Mouse (Mus musculus) heart, embryonic 16.5 days (tissue): ENCODE data around the gene Adcy2. TPM values are rescaled to one million over a fixed set of nuclear protein-coding genes. Genes with fewer than 3 reads are reported as not detected.

Experiments used
- ATAC-seq: fragments of 200-750 bp; cut with Nextera tagmentation; replicated peaks from 2 replicates; pipeline ENCODE4 v1.8.0; 2017; ENCODE audit warnings: moderate number of reproducible peaks; ENCODE audit not compliant: insufficient read depth, low FRiP score; ENCODE audit errors: extremely low read depth
- H3K27ac ChIP-seq: fragments of 300-500 bp; sonication (generic); 2 replicates; pipeline ENCODE4 v1.5.1; 2014; ENCODE audit warnings: mild to moderate bottlenecking, low read length, control low read depth, moderate library complexity
- H3K27me3 ChIP-seq: fragments of 300-500 bp; sonication (generic); 2 replicates; pipeline ENCODE4 v1.6.1; 2014; ENCODE audit warnings: low read length, mixed read lengths; ENCODE audit not compliant: control insufficient read depth, insufficient read depth
- H3K36me3 ChIP-seq: fragments of 300-500 bp; sonication (generic); 2 replicates; pipeline ENCODE4 v1.6.1; 2014; ENCODE audit not compliant: control insufficient read depth, insufficient read depth
- H3K4me1 ChIP-seq: fragments of 300-500 bp; sonication (generic); 2 replicates; pipeline ENCODE4 v1.6.1; 2014; ENCODE audit warnings: low read length, mixed read lengths; ENCODE audit not compliant: control insufficient read depth, insufficient read depth
- H3K4me2 ChIP-seq: fragments of 300-500 bp; sonication (generic); 2 replicates; pipeline ENCODE4 v1.6.1; 2014; ENCODE audit warnings: low read depth, mild to moderate bottlenecking, control low read depth, low read length
- H3K4me3 ChIP-seq: fragments of 300-500 bp; sonication (generic); 2 replicates; pipeline ENCODE4 v1.5.1; 2014; ENCODE audit warnings: mild to moderate bottlenecking, control low read depth, low read length
- H3K9ac ChIP-seq: fragments of 300-500 bp; sonication (generic); 2 replicates; pipeline ENCODE4 v1.6.1; 2014; ENCODE audit warnings: low read length, control low read depth
- H3K9me3 ChIP-seq: fragments of 300-500 bp; sonication (generic); replicated peaks from 2 replicates; pipeline ENCODE4 v1.6.1; 2016; ENCODE audit warnings: low read length; ENCODE audit not compliant: control insufficient read depth
- WGBS: fragments of 180-500 bp; shearing (Covaris S2); extraction: QIAGEN DNeasy Blood & Tissue Kit; methylation state at CpG from one replicate; pipeline ENCODE4 v1.1.7; 2014; 5-methylcytosine and 5-hydroxymethylcytosine counted together
- polyA plus RNA-seq: library from polyadenylated mRNA; unstranded; fragments of >200 nt; fragmentation: Nextera tagmentation; extraction: Ambion mirVana; gene quantifications from 2 replicates; pipeline ENCODE4 v1.2.1, GENCODE M21; 2015

Adcy2 gene
- polyA plus RNA-seq, 1 experiment from 2014 or later, result 0.58 TPM

- Histone ChIP-seq H3K4me3 (no peak overlapping the region), H3K4me1 (no peaks in the 10 kb centered on the region), H3K36me3 (no peaks in the 10 kb centered on the region), H3K27ac (no peak overlapping the region), H3K27me3 (no peaks in the 10 kb centered on the region), H3K4me2 (no peak overlapping the region), H3K9ac (no peak overlapping the region), H3K9me3 (no peaks in the 10 kb centered on the region)
- no peak for ATAC-seq
- 80% methylated on average over 3 of the region's 3 CpGs for WGBS
These were observed 230.8 kb downstream of the Adcy2 start for GRCm38 (mm10) chr13:68768588-68768987.

GRCm38 (mm10) chr13:68765896-68766578 is 233.3 kb downstream of the Adcy2 start:
- no peak overlapping the region for H3K4me3 ChIP-seq
- no peaks in the 10 kb centered on the region for H3K36me3 ChIP-seq
- H3K9me3 ChIP-seq, result no peaks in the 10 kb centered on the region; the same call in 1 of the 2 replicates
- H3K4me2 ChIP-seq, result no peak overlapping the region
- no peaks in the 10 kb centered on the region for H3K4me1 ChIP-seq
- H3K27me3 ChIP-seq, result no peaks in the 10 kb centered on the region
- WGBS, result 77% methylated on average over 8 of the region's 8 CpGs
- H3K27ac ChIP-seq, result no peak overlapping the region
- no peak for ATAC-seq
- no peak overlapping the region for H3K9ac ChIP-seq

GRCm38 (mm10) chr13:68764614-68765013 is 234.7 kb downstream of the Adcy2 start:
- no peak overlapping the region for H3K4me3 ChIP-seq
- H3K27ac ChIP-seq, result no peak overlapping the region
- H3K9me3 ChIP-seq, result no peaks in the 10 kb centered on the region; the same call in 1 of the 2 replicates
- H3K9ac ChIP-seq, result no peak overlapping the region
- H3K4me2 ChIP-seq, result no peak overlapping the region
- no peaks in the 10 kb centered on the region for H3K4me1 ChIP-seq
- ATAC-seq, result no peak
- no peaks in the 10 kb centered on the region for H3K27me3 ChIP-seq
- 72% methylated on average over 3 of the region's 3 CpGs for WGBS
- no peaks in the 10 kb centered on the region for H3K36me3 ChIP-seq

- ATAC-seq, result no peak
- Histone ChIP-seq H3K27me3 (no peaks in the 10 kb centered on the region), H3K4me3 (no peak overlapping the region), H3K27ac (no peak overlapping the region), H3K4me2 (no peak overlapping the region), H3K4me1 (no peaks in the 10 kb centered on the region), H3K9ac (no peak overlapping the region), H3K9me3 (no peaks in the 10 kb centered on the region), H3K36me3 (no peaks in the 10 kb centered on the region)
- 50% methylated on average over 9 of the region's 9 CpGs for WGBS
These were observed 249.5 kb downstream of the Adcy2 start for GRCm38 (mm10) chr13:68749801-68750200.

GRCm38 (mm10) chr13:68749370-68749769 is 250.0 kb downstream of the Adcy2 start:
- no peaks in the 10 kb centered on the region for H3K36me3 ChIP-seq
- no peaks in the 10 kb centered on the region for H3K27me3 ChIP-seq
- no peak for ATAC-seq
- no peak overlapping the region for H3K4me3 ChIP-seq
- H3K9me3 ChIP-seq, result no peaks in the 10 kb centered on the region
- H3K4me1 ChIP-seq, result no peaks in the 10 kb centered on the region
- H3K4me2 ChIP-seq, result no peak overlapping the region
- 67% methylated on average over 2 of the region's 2 CpGs for WGBS
- no peak overlapping the region for H3K9ac ChIP-seq
- no peak overlapping the region for H3K27ac ChIP-seq

GRCm38 (mm10) chr13:68745426-68745825 is 253.9 kb downstream of the Adcy2 start:
- no peak overlapping the region for H3K27ac ChIP-seq
- no peaks in the 10 kb centered on the region for H3K27me3 ChIP-seq
- no peak overlapping the region for H3K4me2 ChIP-seq
- no peaks in the 10 kb centered on the region for H3K36me3 ChIP-seq
- no peak overlapping the region for H3K9ac ChIP-seq
- H3K4me3 ChIP-seq, result no peak overlapping the region
- no peaks in the 10 kb centered on the region for H3K4me1 ChIP-seq
- 82% methylated on average over 5 of the region's 5 CpGs for WGBS
- ATAC-seq, result no peak
- H3K9me3 ChIP-seq, result no peaks in the 10 kb centered on the region

- ATAC-seq, result no peak
- H3K4me1 ChIP-seq, result no peaks in the 10 kb centered on the region
- no peak overlapping the region for H3K4me3 ChIP-seq
- no peaks in the 10 kb centered on the region for H3K36me3 ChIP-seq
- H3K4me2 ChIP-seq, result no peak overlapping the region
- no peak overlapping the region for H3K27ac ChIP-seq
- H3K9me3 ChIP-seq, result 0 out of 2 replicates have a peak, but pooled peaks cover 2% of the 10 kb centered on the region
- H3K9ac ChIP-seq, result no peak overlapping the region
- no peaks in the 10 kb centered on the region for H3K27me3 ChIP-seq
These were observed 286.7 kb downstream of the Adcy2 start for GRCm38 (mm10) chr13:68712661-68713060.

- no peak overlapping the region for H3K4me2 ChIP-seq
- H3K9me3 ChIP-seq, result 0 out of 2 replicates have a peak, but pooled peaks cover 2% of the 10 kb centered on the region
- no peak for ATAC-seq
- H3K36me3 ChIP-seq, result no peaks in the 10 kb centered on the region
- H3K9ac ChIP-seq, result no peak overlapping the region
- no peaks in the 10 kb centered on the region; the same call in 1 of the 2 replicates for H3K4me1 ChIP-seq
- H3K4me3 ChIP-seq, result no peak overlapping the region
- WGBS, result 60% methylated on average over 6 of the region's 6 CpGs
- no peaks in the 10 kb centered on the region for H3K27me3 ChIP-seq
- no peak overlapping the region for H3K27ac ChIP-seq
These were observed 292.0 kb downstream of the Adcy2 start for GRCm38 (mm10) chr13:68707296-68707747.

- Histone ChIP-seq H3K36me3 (no peaks in the 10 kb centered on the region), H3K27me3 (no peaks in the 10 kb centered on the region), H3K4me3 (no peak overlapping the region), H3K4me2 (no peak overlapping the region), H3K4me1 (no peaks in the 10 kb centered on the region), H3K27ac (no peak overlapping the region), H3K9me3 (no peaks in the 10 kb centered on the region), H3K9ac (no peak overlapping the region)
- WGBS, result 76% methylated on average over 2 of the region's 2 CpGs
- ATAC-seq, result no peak
These were observed 314.4 kb downstream of the Adcy2 start for GRCm38 (mm10) chr13:68684919-68685318.
